Mouse (Mus musculus): ENCODE results near the gene Clasp1. TPM values are rescaled to one million over a fixed set of nuclear protein-coding genes. Genes with fewer than 3 reads are reported as not detected.

Gene Clasp1
- total RNA-seq, 2 experiments from 2014 or later: 92.5 to 102 TPM

GRCm38 (mm10) chr1:118472386-118472785 is 83.5 kb downstream of the Clasp1 start:
- no peak for DNase-seq (ENCODE audit: low spot score in 2 of 2)
- Histone ChIP-seq H3K4me3 (no peak overlapping the region), H3K27ac (no peak overlapping the region)
- 0 out of 2 replicates have a peak, but pooled peaks have one; percentile 8 for TF ChIP-seq CTCF (conservative IDR thresholded peaks at IDR 0.05)

- no peak for DNase-seq (ENCODE audit: low spot score in 2 of 2)
- Histone ChIP-seq H3K27ac (no peak overlapping the region), H3K4me3 (no peak overlapping the region)
- TF ChIP-seq CTCF (conservative IDR thresholded peaks at IDR 0.05): peak; percentile 87
Measured at GRCm38 (mm10) chr1:118476919-118477318, 88.1 kb downstream of the Clasp1 start.

- no peak for TF ChIP-seq CTCF (conservative IDR thresholded peaks at IDR 0.05)
- H3K27ac ChIP-seq: no peak overlapping the region
- no peak overlapping the region for H3K4me3 ChIP-seq
- DNase-seq (ENCODE audit: low spot score in 2 of 2): no peak
Measured at GRCm38 (mm10) chr1:118479246-118479645, 90.4 kb downstream of the Clasp1 start.

GRCm38 (mm10) chr1:118480484-118481364 is 91.9 kb downstream of the Clasp1 start:
- Histone ChIP-seq H3K27ac (peak overlapping the region; percentile 88), H3K4me3 (no peak overlapping the region)
- TF ChIP-seq CTCF (conservative IDR thresholded peaks at IDR 0.05): no peak
- no peak for DNase-seq (ENCODE audit: low spot score in 2 of 2)

GRCm38 (mm10) chr1:118481365-118481702 is 92.5 kb downstream of the Clasp1 start:
- peak overlapping the region; percentile 88 for H3K27ac ChIP-seq
- H3K4me3 ChIP-seq: peak overlapping the region; percentile 47
- DNase-seq (ENCODE audit: low spot score in 2 of 2): no peak
- TF ChIP-seq CTCF (conservative IDR thresholded peaks at IDR 0.05): no peak

GRCm38 (mm10) chr1:118481703-118482102 is 92.8 kb downstream of the Clasp1 start:
- peak overlapping the region; percentile 88 for H3K27ac ChIP-seq

GRCm38 (mm10) chr1:118482285-118483019 is 93.6 kb downstream of the Clasp1 start:
- no peak for DNase-seq (ENCODE audit: low spot score in 2 of 2)
- no peak for TF ChIP-seq CTCF (conservative IDR thresholded peaks at IDR 0.05)
- Histone ChIP-seq H3K4me3 (peak overlapping the region; percentile 47), H3K27ac (peak overlapping the region; percentile 88)

More at GRCm38 (mm10) chr1:118481703-118482102, 92.8 kb downstream of the Clasp1 start:
- DNase-seq (ENCODE audit: low spot score in 2 of 2): no peak
- TF ChIP-seq CTCF (conservative IDR thresholded peaks at IDR 0.05): no peak; the same call in 1 of the 2 replicates
- peak overlapping the region; percentile 47 for H3K4me3 ChIP-seq

- DNase-seq (ENCODE audit: low spot score in 2 of 2): no peak
- Histone ChIP-seq H3K27ac (peak overlapping the region; percentile 24; the same call in 1 of the 2 replicates), H3K4me3 (peak overlapping the region; percentile 5; the same call in 1 of the 2 replicates)
- TF ChIP-seq CTCF (conservative IDR thresholded peaks at IDR 0.05): no peak
Measured at GRCm38 (mm10) chr1:118483504-118484096, 94.7 kb downstream of the Clasp1 start.

GRCm38 (mm10) chr1:118485572-118485971 is 96.7 kb downstream of the Clasp1 start:
- DNase-seq (ENCODE audit: low spot score in 2 of 2): peak in 1 of 2 experiments; percentile 50
- Histone ChIP-seq H3K4me3 (no peak overlapping the region), H3K27ac (peak overlapping the region; percentile 81)
- no peak for TF ChIP-seq CTCF (conservative IDR thresholded peaks at IDR 0.05)

GRCm38 (mm10) chr1:118486021-118486420 is 97.2 kb downstream of the Clasp1 start:
- DNase-seq (ENCODE audit: low spot score in 2 of 2): no peak
- Histone ChIP-seq H3K27ac (peak overlapping the region; percentile 81), H3K4me3 (no peak overlapping the region)
- TF ChIP-seq CTCF (conservative IDR thresholded peaks at IDR 0.05): no peak

- no peak overlapping the region for H3K27ac ChIP-seq
- H3K4me3 ChIP-seq: no peak overlapping the region
- peak; percentile 58 for TF ChIP-seq CTCF (conservative IDR thresholded peaks at IDR 0.05)
- DNase-seq (ENCODE audit: low spot score in 2 of 2): no peak
Measured at GRCm38 (mm10) chr1:118492811-118493210, 104.0 kb downstream of the Clasp1 start.

GRCm38 (mm10) chr1:118494551-118494950 is 105.7 kb downstream of the Clasp1 start:
- no peak overlapping the region for H3K27ac ChIP-seq

GRCm38 (mm10) chr1:118498311-118498710 is 109.5 kb downstream of the Clasp1 start:
- TF ChIP-seq CTCF (conservative IDR thresholded peaks at IDR 0.05): peak; percentile 95
- Histone ChIP-seq H3K27ac (no peak overlapping the region), H3K4me3 (no peak overlapping the region)
- peak; percentile 70 to 79 for DNase-seq (ENCODE audit: low spot score in 2 of 2)

More at GRCm38 (mm10) chr1:118494551-118494950, 105.7 kb downstream of the Clasp1 start:
- DNase-seq (ENCODE audit: low spot score in 2 of 2): no peak
- no peak for TF ChIP-seq CTCF (conservative IDR thresholded peaks at IDR 0.05)
- no peak overlapping the region for H3K4me3 ChIP-seq
